Mouse (Mus musculus) megakaryocyte, embryonic 14.5 days (primary cell): ENCODE results near the gene Mpdu1.

ENCODE experiments used
- FLI1 ChIP-seq: IDR thresholded peaks from 2 replicates; pipeline ENCODE4 v1.6.1; 2012; ENCODE audit warnings: low read length, inconsistent platforms, mixed read lengths
- GATA1 ChIP-seq: IDR thresholded peaks from 3 replicates; pipeline ENCODE4 v1.6.1; 2012; ENCODE audit warnings: mixed read lengths, low read length, inconsistent platforms, borderline replicate concordance

DNA sequence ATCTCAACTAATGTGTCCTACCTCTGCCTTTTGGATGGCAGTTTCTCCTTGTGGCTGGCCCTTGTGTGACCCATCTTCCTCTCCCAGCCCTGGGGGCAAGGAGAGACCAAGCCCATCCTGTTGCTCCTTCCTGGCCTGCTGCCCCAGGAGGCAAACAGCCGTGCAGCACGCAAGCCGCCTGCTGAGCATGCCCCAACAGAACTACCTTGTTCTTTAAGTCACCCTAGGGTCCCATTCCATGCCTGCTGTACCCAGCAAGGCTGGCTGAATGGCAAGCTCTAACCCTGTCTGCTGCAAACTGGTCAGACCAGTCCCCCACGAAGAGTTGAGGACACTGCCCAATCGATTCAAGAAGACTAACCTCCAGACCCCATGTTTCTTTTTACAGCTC lies 6.4 kb downstream of the Mpdu1 start:
- TF ChIP-seq GATA1 (no peak), FLI1 (no peak)
